Mouse (Mus musculus): Measurements from ENCODE around the gene BC048403. TPM values are rescaled to one million over a fixed set of nuclear protein-coding genes. Genes with fewer than 3 reads are reported as not detected.

Gene BC048403
- polyA plus RNA-seq, 1 experiment from 2014 or later: 2.7 TPM

DNA sequence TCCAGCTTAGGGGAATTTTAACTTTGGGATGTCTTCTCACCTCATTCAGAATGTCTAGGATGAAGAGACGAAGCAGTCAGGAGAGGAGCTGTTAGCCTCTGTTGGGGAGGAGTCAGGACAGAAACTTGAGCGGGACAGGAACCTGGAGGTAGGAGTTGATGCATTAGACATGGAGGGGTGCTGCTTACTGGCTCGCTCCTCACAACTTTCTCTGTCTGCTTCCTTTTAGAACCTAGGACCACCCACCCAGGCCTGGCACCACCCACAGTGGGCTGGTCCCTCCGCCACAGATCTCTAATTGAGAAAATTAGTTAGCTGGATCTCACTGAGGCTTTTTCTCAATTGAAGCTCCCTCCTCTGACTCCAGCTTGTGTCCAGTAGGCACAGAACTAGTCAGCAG is 13.2 kb upstream of the BC048403 start:
- 68% methylated on average over 4 of the region's 4 CpGs for WGBS
- H3K4me1 ChIP-seq: no peaks in the 10 kb centered on the region
- no peaks in the 10 kb centered on the region for H3K36me3 ChIP-seq
- no peak overlapping the region for H3K4me2 ChIP-seq
- ATAC-seq (ENCODE audit: insufficient read depth, low FRiP score, low read depth): no peak
- H3K9me3 ChIP-seq: no peaks in the 10 kb centered on the region; the same call in 1 of the 2 replicates
- no peak overlapping the region for H3K9ac ChIP-seq
- H3K27me3 ChIP-seq (replicated peaks): no peaks in the 10 kb centered on the region
- H3K4me3 ChIP-seq (replicated peaks): no peak overlapping the region
- H3K27ac ChIP-seq: no peak overlapping the region

DNA sequence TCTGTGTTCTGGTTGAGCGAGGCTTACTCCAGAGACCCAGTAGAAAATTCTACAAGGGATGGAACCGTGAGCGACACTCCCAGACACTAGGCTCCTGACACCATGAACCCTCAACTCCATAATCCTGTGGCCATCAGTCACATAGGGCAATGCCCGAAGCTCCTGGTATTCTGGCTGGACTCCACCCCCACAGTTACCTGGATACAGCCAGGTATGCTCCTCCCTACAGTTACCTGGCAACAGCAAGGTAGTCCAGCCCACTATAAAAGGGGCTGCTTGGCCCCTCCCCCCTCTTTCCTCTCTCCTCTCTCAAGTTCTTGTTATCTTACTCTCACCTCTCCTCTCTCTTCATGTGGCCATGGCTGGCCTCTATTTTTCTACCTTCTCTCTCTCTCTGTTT is 12.6 kb upstream of the BC048403 start:
- no peaks in the 10 kb centered on the region for H3K36me3 ChIP-seq
- no peak overlapping the region for H3K4me3 ChIP-seq (replicated peaks)
- H3K27ac ChIP-seq: no peak overlapping the region
- 72% methylated on average over 4 of the region's 4 CpGs for WGBS
- H3K9ac ChIP-seq: no peak overlapping the region
- no peaks in the 10 kb centered on the region; the same call in 1 of the 2 replicates for H3K9me3 ChIP-seq
- H3K27me3 ChIP-seq (replicated peaks): no peaks in the 10 kb centered on the region
- no peaks in the 10 kb centered on the region for H3K4me1 ChIP-seq
- ATAC-seq (ENCODE audit: insufficient read depth, low FRiP score, low read depth): no peak
- H3K4me2 ChIP-seq: no peak overlapping the region

DNA sequence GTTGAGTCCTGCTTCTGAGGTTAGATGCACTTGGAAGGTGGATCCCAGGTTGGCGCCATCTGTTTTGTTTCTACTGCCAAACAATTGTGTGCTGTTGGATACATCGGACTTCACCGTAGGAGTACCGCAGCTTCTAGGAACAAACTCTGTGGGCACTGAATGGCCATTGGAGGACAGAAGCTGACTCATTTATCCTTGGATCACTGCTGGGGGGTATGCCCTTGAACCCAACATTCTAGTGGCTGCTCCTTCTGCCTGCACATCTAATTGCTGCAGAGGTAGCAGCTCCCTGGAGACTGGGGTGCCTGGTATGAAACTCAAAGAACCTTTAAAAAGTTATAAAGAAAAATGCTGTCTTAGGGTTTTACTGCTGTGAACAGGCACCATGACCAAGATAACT is 11.5 kb upstream of the BC048403 start:
- Histone ChIP-seq H3K4me2 (no peak overlapping the region), H3K4me3 (replicated peaks) (no peak overlapping the region), H3K9me3 (no peaks in the 10 kb centered on the region), H3K27me3 (replicated peaks) (no peaks in the 10 kb centered on the region), H3K36me3 (no peaks in the 10 kb centered on the region), H3K4me1 (no peaks in the 10 kb centered on the region), H3K27ac (no peak overlapping the region), H3K9ac (no peak overlapping the region)
- 94% methylated on average over 4 of the region's 4 CpGs for WGBS
- no peak for ATAC-seq (ENCODE audit: insufficient read depth, low FRiP score, low read depth)

- Histone ChIP-seq H3K9ac (no peak overlapping the region), H3K27ac (no peak overlapping the region), H3K36me3 (no peaks in the 10 kb centered on the region), H3K4me3 (replicated peaks) (no peak overlapping the region), H3K9me3 (no peaks in the 10 kb centered on the region), H3K27me3 (replicated peaks) (no peaks in the 10 kb centered on the region), H3K4me1 (no peaks in the 10 kb centered on the region), H3K4me2 (no peak overlapping the region)
- WGBS: 82% methylated on average over 8 of the region's 8 CpGs
- no peak for ATAC-seq (ENCODE audit: insufficient read depth, low FRiP score, low read depth)
Measured at GRCm38 (mm10) chr10:121731048-121731725, 8.6 kb upstream of the BC048403 start.

- Histone ChIP-seq H3K4me2 (no peak overlapping the region), H3K36me3 (no peaks in the 10 kb centered on the region), H3K27ac (no peak overlapping the region), H3K9ac (no peak overlapping the region), H3K9me3 (no peaks in the 10 kb centered on the region), H3K27me3 (replicated peaks) (no peaks in the 10 kb centered on the region), H3K4me3 (replicated peaks) (no peak overlapping the region), H3K4me1 (no peaks in the 10 kb centered on the region)
- no peak for ATAC-seq (ENCODE audit: insufficient read depth, low FRiP score, low read depth)
- WGBS: 84% methylated on average over 9 of the region's 9 CpGs
Measured at GRCm38 (mm10) chr10:121732542-121732941, 7.2 kb upstream of the BC048403 start.

- no peak for ATAC-seq (ENCODE audit: insufficient read depth, low FRiP score, low read depth)
- H3K4me2 ChIP-seq: no peak overlapping the region
- H3K27ac ChIP-seq: no peak overlapping the region
- H3K27me3 ChIP-seq (replicated peaks): no peaks in the 10 kb centered on the region
- no peak overlapping the region for H3K4me3 ChIP-seq (replicated peaks)
- no peak overlapping the region for H3K9ac ChIP-seq
- H3K36me3 ChIP-seq: no peaks in the 10 kb centered on the region
- no peaks in the 10 kb centered on the region for H3K9me3 ChIP-seq
- WGBS: 85% methylated on average over 3 of the region's 3 CpGs
- H3K4me1 ChIP-seq: peaks cover 8% of the 10 kb centered on the region
Measured at GRCm38 (mm10) chr10:121737256-121737655, 2.5 kb upstream of the BC048403 start.

GRCm38 (mm10) chr10:121742336-121742735 is 2.6 kb downstream of the BC048403 start:
- H3K36me3 ChIP-seq: 0 out of 2 replicates have a peak, but pooled peaks cover 9% of the 10 kb centered on the region
- H3K9ac ChIP-seq: no peak overlapping the region
- 36% methylated on average over 4 of the region's 4 CpGs for WGBS
- no peak overlapping the region for H3K4me3 ChIP-seq (replicated peaks)
- no peaks in the 10 kb centered on the region for H3K9me3 ChIP-seq
- no peak for ATAC-seq (ENCODE audit: insufficient read depth, low FRiP score, low read depth)
- H3K4me1 ChIP-seq: peaks cover 8% of the 10 kb centered on the region
- H3K27me3 ChIP-seq (replicated peaks): no peaks in the 10 kb centered on the region
- no peak overlapping the region for H3K4me2 ChIP-seq
- H3K27ac ChIP-seq: no peak overlapping the region

DNA sequence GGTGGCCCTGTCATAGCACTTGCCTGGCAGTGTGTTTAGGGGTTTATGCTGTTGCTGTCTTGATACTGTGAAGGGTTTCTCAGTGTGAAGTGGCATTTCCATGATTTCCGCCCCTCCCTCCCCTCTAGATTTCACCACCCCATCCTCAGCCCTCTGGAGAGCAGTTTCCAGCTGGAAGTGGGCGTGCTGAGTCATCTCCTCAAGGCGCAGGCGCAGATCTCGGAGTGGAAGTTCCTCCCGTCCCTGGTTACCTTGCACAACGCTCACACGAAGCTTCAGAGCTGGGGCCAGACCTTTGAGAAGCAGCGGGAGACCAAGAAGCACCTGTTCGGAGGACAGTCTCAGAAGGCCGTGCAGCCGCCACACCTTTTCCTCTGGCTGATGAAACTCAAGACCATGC is 10.4 kb downstream of the BC048403 start:
- no peak for ATAC-seq (ENCODE audit: insufficient read depth, low FRiP score, low read depth)
- Histone ChIP-seq H3K9ac (no peak overlapping the region), H3K27me3 (replicated peaks) (no peaks in the 10 kb centered on the region), H3K36me3 (peaks cover 26% of the 10 kb centered on the region), H3K4me1 (no peaks in the 10 kb centered on the region), H3K27ac (no peak overlapping the region), H3K4me3 (replicated peaks) (no peak overlapping the region), H3K4me2 (no peak overlapping the region), H3K9me3 (no peaks in the 10 kb centered on the region)
- 91% methylated on average over 12 of the region's 12 CpGs for WGBS

- Histone ChIP-seq H3K9ac (no peak overlapping the region), H3K27ac (no peak overlapping the region), H3K4me2 (no peak overlapping the region), H3K36me3 (peaks cover 9% of the 10 kb centered on the region), H3K9me3 (no peaks in the 10 kb centered on the region), H3K4me3 (replicated peaks) (no peak overlapping the region), H3K27me3 (replicated peaks) (no peaks in the 10 kb centered on the region), H3K4me1 (peaks cover 6% of the 10 kb centered on the region)
- WGBS: 62% methylated on average over 5 of the region's 5 CpGs
- peak; percentile 85 for ATAC-seq (ENCODE audit: insufficient read depth, low FRiP score, low read depth)
Measured at GRCm38 (mm10) chr10:121754237-121754636, 14.5 kb downstream of the BC048403 start.

- Histone ChIP-seq H3K9me3 (no peaks in the 10 kb centered on the region), H3K27ac (peak overlapping the region; percentile 44), H3K4me3 (replicated peaks) (no peak overlapping the region), H3K9ac (no peak overlapping the region), H3K36me3 (peaks cover 4% of the 10 kb centered on the region; the same call in 1 of the 2 replicates), H3K27me3 (replicated peaks) (no peaks in the 10 kb centered on the region), H3K4me2 (no peak overlapping the region), H3K4me1 (peaks cover 6% of the 10 kb centered on the region)
- WGBS: 10% methylated on average over 1 of the region's 1 CpGs
- no peak for ATAC-seq (ENCODE audit: insufficient read depth, low FRiP score, low read depth)
Measured at GRCm38 (mm10) chr10:121755822-121756221, 16.1 kb downstream of the BC048403 start.

- H3K36me3 ChIP-seq: peaks cover 4% of the 10 kb centered on the region; the same call in 1 of the 2 replicates
- no peak overlapping the region for H3K4me2 ChIP-seq
- 78% methylated on average over 4 of the region's 4 CpGs for WGBS
- peaks cover 6% of the 10 kb centered on the region for H3K4me1 ChIP-seq
- H3K27ac ChIP-seq: no peak overlapping the region
- no peak for ATAC-seq (ENCODE audit: insufficient read depth, low FRiP score, low read depth)
- no peaks in the 10 kb centered on the region for H3K27me3 ChIP-seq (replicated peaks)
- H3K9ac ChIP-seq: no peak overlapping the region
- no peaks in the 10 kb centered on the region for H3K9me3 ChIP-seq
- H3K4me3 ChIP-seq (replicated peaks): no peak overlapping the region
Measured at GRCm38 (mm10) chr10:121756677-121757076, 16.9 kb downstream of the BC048403 start.

- no peak for ATAC-seq (ENCODE audit: insufficient read depth, low FRiP score, low read depth)
- Histone ChIP-seq H3K36me3 (no peaks in the 10 kb centered on the region), H3K27ac (no peak overlapping the region), H3K9ac (no peak overlapping the region), H3K27me3 (replicated peaks) (no peaks in the 10 kb centered on the region), H3K4me2 (no peak overlapping the region), H3K9me3 (no peaks in the 10 kb centered on the region), H3K4me1 (peaks cover 6% of the 10 kb centered on the region), H3K4me3 (replicated peaks) (no peak overlapping the region)
- WGBS: 41% methylated on average over 8 of the region's 8 CpGs
Measured at GRCm38 (mm10) chr10:121759095-121759494, 19.4 kb downstream of the BC048403 start.

- H3K9me3 ChIP-seq: no peaks in the 10 kb centered on the region
- ATAC-seq (ENCODE audit: insufficient read depth, low FRiP score, low read depth): no peak
- WGBS: 72% methylated on average over 9 of the region's 9 CpGs
- H3K36me3 ChIP-seq: no peaks in the 10 kb centered on the region
- H3K27me3 ChIP-seq (replicated peaks): no peaks in the 10 kb centered on the region
- H3K4me2 ChIP-seq: no peak overlapping the region
- H3K27ac ChIP-seq: no peak overlapping the region
- H3K4me3 ChIP-seq (replicated peaks): no peak overlapping the region
- no peaks in the 10 kb centered on the region for H3K4me1 ChIP-seq
- no peak overlapping the region for H3K9ac ChIP-seq
Measured at GRCm38 (mm10) chr10:121762141-121762540, 22.4 kb downstream of the BC048403 start.

Data from stomach, embryonic 15.5 days (tissue).